Mouse (Mus musculus) frontal cortex, adult 2 months (tissue): Measurements from ENCODE around the gene Gm3149. TPM values are rescaled to one million over a fixed set of nuclear protein-coding genes. Genes with fewer than 3 reads are reported as not detected.
"Not testable (repeated sequence)": the region's sequence is repeated elsewhere in the genome, so short reads cannot be mapped to it uniquely, and the experiment has no call there.

Experiments used
- DNase-seq, 2 experiments: peaks; one replicate each; pipeline ENCODE4 v3.0.0; 2022; ENCODE audit warnings: low spot score in 1 of 2; ENCODE audit errors: extremely low spot score in 1 of 2
- polyA plus RNA-seq: library from polyadenylated mRNA; depleted of rRNA; stranded (reverse); fragments of >200 nt; gene quantifications from 2 replicates; pipeline ENCODE4 v1.2.3, GENCODE M21; 2012; rRNA removed

The Gm3149 gene
- not detected in 2 replicates for polyA plus RNA-seq

- not testable (repeated sequence) for DNase-seq
These were observed at the start of gene Gm3149 for GRCm38 (mm10) chr14:4316983-4317382. Gene Gm3149 (plus strand): TSS chr14:4317283.

- DNase-seq = not testable (repeated sequence)
These were observed 47.7 kb upstream of the Gm3149 start for GRCm38 (mm10) chr14:4269238-4269950.

DNA sequence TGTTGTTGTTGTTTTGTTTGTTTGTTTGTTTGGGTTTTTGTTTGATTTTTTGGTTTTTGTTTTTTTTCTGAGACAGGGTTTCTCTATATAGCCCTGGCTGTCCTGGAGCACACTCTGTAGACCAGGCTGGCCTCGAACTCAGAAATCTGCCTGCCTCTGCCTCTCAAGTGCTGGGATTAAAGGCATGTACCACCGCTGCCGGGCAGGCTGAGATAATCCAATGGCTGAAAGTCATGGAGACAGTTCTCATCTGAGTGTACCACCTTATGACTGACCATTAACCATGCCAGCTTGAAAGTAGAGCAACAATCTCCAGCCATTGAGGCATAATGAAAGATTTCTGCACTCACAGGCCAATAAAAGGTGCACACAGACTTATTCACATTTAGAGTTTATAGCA is 37.3 kb upstream of the Gm3149 start:
- DNase-seq = not testable (repeated sequence)

GRCm38 (mm10) chr14:4334476-4335080 is 17.5 kb downstream of the Gm3149 start, which contains the start of gene 2610042L04Rik:
Gene 2610042L04Rik (plus strand): TSS chr14:4334763.
- not testable (repeated sequence) for DNase-seq

DNA sequence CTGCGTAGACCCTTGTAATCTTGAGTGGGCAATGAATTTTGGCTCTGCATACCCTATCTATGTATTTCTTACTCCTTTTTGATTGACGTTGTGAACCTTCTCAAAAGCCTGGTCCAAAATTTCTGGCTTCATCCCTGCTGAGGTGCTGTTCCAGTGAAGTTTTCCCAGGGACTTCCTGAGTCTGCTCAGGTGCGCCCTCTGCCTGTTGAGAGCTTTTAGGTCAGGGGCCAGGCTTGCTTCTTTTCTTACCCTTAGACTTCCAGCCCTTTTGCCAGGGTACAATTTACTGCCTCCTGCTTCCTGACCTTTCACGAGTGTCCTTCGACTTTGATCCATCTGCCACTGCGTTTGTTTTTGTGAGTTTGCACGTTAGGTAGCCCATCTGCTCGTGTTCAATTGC is 18.4 kb downstream of the Gm3149 start:
- peak in 1 of 2 experiments; percentile 13 for DNase-seq

GRCm38 (mm10) chr14:4368991-4369390 is 51.9 kb downstream of the Gm3149 start:
- DNase-seq = not testable (repeated sequence)

DNA sequence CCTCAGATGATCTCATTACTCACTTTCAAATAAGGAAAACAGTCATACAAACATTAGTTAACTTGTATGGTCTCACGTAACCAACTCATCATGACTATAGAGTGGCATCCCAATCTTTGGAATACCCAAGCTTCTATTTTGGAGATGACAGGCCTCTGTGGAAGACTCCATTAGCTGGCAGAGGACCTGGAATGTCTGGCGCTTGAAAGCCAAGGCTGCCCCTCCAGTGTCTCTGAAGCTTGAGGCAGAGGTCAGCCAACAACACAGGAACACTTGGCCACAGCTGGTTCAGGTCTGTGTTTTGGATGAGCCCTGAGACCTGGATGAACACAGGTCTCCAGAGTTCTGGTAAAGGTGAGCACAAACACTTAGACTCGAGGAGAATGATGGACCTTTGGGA is 52.6 kb downstream of the Gm3149 start:
- not testable (repeated sequence) for DNase-seq

Other genes with a start within 250 kb of the Gm3149 start
- not detected in 2 replicates for gene Gm3115, start 233.2 kb upstream of the Gm3149 start, polyA plus RNA-seq
- 0.71 and 0.86 TPM in 2 replicates for gene Gm8108, start 206.8 kb upstream of the Gm3149 start, polyA plus RNA-seq
- gene Gm3127, start 152.3 kb upstream of the Gm3149 start, polyA plus RNA-seq = not detected in 2 replicates
- gene Gm2974, start 134.7 kb upstream of the Gm3149 start, polyA plus RNA-seq = 0.86 and 1.0 TPM in 2 replicates
- gene Gm3138, start 67.7 kb upstream of the Gm3149 start, polyA plus RNA-seq = not detected in 2 replicates
- 0.53 and 0.80 TPM in 2 replicates for gene 2610042L04Rik, start 17.5 kb downstream of the Gm3149 start, polyA plus RNA-seq
- gene Gm3159, start 80.2 kb downstream of the Gm3149 start, polyA plus RNA-seq = 0.04 TPM in 1 of 2 replicates, not detected in the other
- gene Gm3164, start 98.2 kb downstream of the Gm3149 start, polyA plus RNA-seq = 0.14 and 0.46 TPM in 2 replicates
- 0.86 and 0.92 TPM in 2 replicates for gene Gm3173, start 113.7 kb downstream of the Gm3149 start, polyA plus RNA-seq
- gene Gm3182, start 164.5 kb downstream of the Gm3149 start, polyA plus RNA-seq = not detected in 2 replicates
- gene Gm3047, start 238.1 kb downstream of the Gm3149 start, polyA plus RNA-seq = not detected in 2 replicates